Mouse (Mus musculus) MEL (cell line): ENCODE data around the gene Inpp5a. TPM values are rescaled to one million over a fixed set of nuclear protein-coding genes. Genes with fewer than 3 reads are reported as not detected.

Experiments used
- DNase-seq: peaks from one replicate; pipeline ENCODE4 v3.0.0; 2011; ENCODE audit warnings: low read depth, low spot score
- H3K27ac ChIP-seq: 2 replicates; pipeline ENCODE4 v1.5.1; 2012; ENCODE audit warnings: low read depth, mild to moderate bottlenecking, control low read depth, low read length, moderate library complexity; ENCODE audit not compliant: control insufficient read depth
- H3K27me3 ChIP-seq, 2 experiments: fragments of 150-350 bp in 1 of 2; sonication (generic) in 1 of 2; 2 replicates each; pipeline ENCODE4 v1.6.1; 2012; ENCODE audit warnings: low read length in 2 of 2, mild to moderate bottlenecking in 2 of 2, improper control_type of control experiment in 1 of 2, moderate library complexity in 1 of 2; ENCODE audit not compliant: insufficient read depth in 2 of 2, control insufficient read depth in 1 of 2
- H3K36me3 ChIP-seq, 2 experiments: 2 replicates each; pipeline ENCODE4 v1.6.1; 2012 to 2014; ENCODE audit warnings: low read length in 2 of 2, improper control_type of control experiment in 1 of 2, inconsistent platforms in 1 of 2, mild to moderate bottlenecking in 1 of 2; ENCODE audit not compliant: insufficient read depth in 2 of 2, control insufficient read depth in 1 of 2
- H3K4me1 ChIP-seq, 2 experiments: fragments of 150-350 bp in 1 of 2; sonication (generic) in 1 of 2; 2 replicates each; pipeline ENCODE4 v1.6.1; 2012; ENCODE audit warnings: low read length in 2 of 2, improper control_type of control experiment in 1 of 2, mild to moderate bottlenecking in 1 of 2; ENCODE audit not compliant: insufficient read depth in 2 of 2, control insufficient read depth in 1 of 2
- H3K4me3 ChIP-seq, 2 experiments: fragments of 150-350 bp in 1 of 2; sonication (generic) in 1 of 2; 2 replicates each; pipeline ENCODE4 v1.5.1; 2012; ENCODE audit warnings: low read depth in 2 of 2, low read length in 2 of 2, mild to moderate bottlenecking in 2 of 2, moderate library complexity in 2 of 2, control low read depth in 1 of 2, improper control_type of control experiment in 1 of 2; ENCODE audit not compliant: control insufficient read depth in 1 of 2, insufficient read depth in 1 of 2
- H3K79me2 ChIP-seq: 2 replicates; pipeline ENCODE4 v1.6.1; 2012; ENCODE audit warnings: mild to moderate bottlenecking, low read length, moderate library complexity; ENCODE audit not compliant: control insufficient read depth, poor library complexity, insufficient read depth
- H3K9ac ChIP-seq: 2 replicates; pipeline ENCODE4 v1.6.1; 2012; ENCODE audit warnings: low read depth, mild to moderate bottlenecking, control low read depth, low read length, moderate library complexity; ENCODE audit not compliant: control insufficient read depth, poor library complexity, severe bottlenecking
- H3K9me3 ChIP-seq: fragments of 150-350 bp; sonication (generic); replicated peaks from 2 replicates; pipeline ENCODE4 v1.6.1; 2012; ENCODE audit warnings: mild to moderate bottlenecking, low read length, improper control_type of control experiment, moderate library complexity; ENCODE audit not compliant: insufficient read depth
- BHLHE40 ChIP-seq: IDR thresholded peaks from 2 replicates; pipeline ENCODE4 v1.6.1; 2012; ENCODE audit warnings: low read depth, mild to moderate bottlenecking, inconsistent platforms, low read length, improper control_type of control experiment, borderline replicate concordance
- CHD1 ChIP-seq: IDR thresholded peaks from 2 replicates; pipeline ENCODE4 v1.6.1; 2012; ENCODE audit warnings: low read depth, mild to moderate bottlenecking, inconsistent platforms, low read length, improper control_type of control experiment
- CHD2 ChIP-seq: IDR thresholded peaks from 2 replicates; pipeline ENCODE4 v1.6.1; 2011; ENCODE audit warnings: low read length, improper control_type of control experiment
- CTCF ChIP-seq, 3 experiments: IDR thresholded peaks in 2 of 3; conservative IDR thresholded peaks in 1 of 3; 2 replicates each; pipeline ENCODE4 v1.5.1; 2011 to 2012; ENCODE audit warnings: low read length in 3 of 3, low read depth in 2 of 3, mild to moderate bottlenecking in 2 of 3, improper control_type of control experiment in 1 of 3, inconsistent platforms in 1 of 3, mixed read lengths in 1 of 3, moderate library complexity in 1 of 3; ENCODE audit not compliant: control insufficient read depth in 1 of 3, insufficient read depth in 1 of 3, poor library complexity in 1 of 3, severe bottlenecking in 1 of 3
- E2F4 ChIP-seq: IDR thresholded peaks from 2 replicates; pipeline ENCODE4 v1.6.1; 2011; ENCODE audit warnings: low read depth, low read length, improper control_type of control experiment, borderline replicate concordance
- GABPA ChIP-seq: IDR thresholded peaks from 2 replicates; pipeline ENCODE4 v1.6.1; 2012; ENCODE audit warnings: low read depth, mild to moderate bottlenecking, inconsistent platforms, low read length, improper control_type of control experiment, moderate library complexity
- GATA1 ChIP-seq: IDR thresholded peaks from 2 replicates; pipeline ENCODE4 v1.6.1; 2011; ENCODE audit warnings: low read depth, low read length, improper control_type of control experiment
- HCFC1 ChIP-seq: IDR thresholded peaks from 2 replicates; pipeline ENCODE4 v1.6.1; 2012; ENCODE audit warnings: low read depth, mild to moderate bottlenecking, inconsistent platforms, low read length, improper control_type of control experiment, moderate library complexity
- JUND ChIP-seq: IDR thresholded peaks from 2 replicates; pipeline ENCODE4 v1.6.1; 2011; ENCODE audit warnings: low read depth, mild to moderate bottlenecking, improper control_type of control experiment, low read length
- KAT2A ChIP-seq: conservative IDR thresholded peaks from 2 replicates; pipeline ENCODE4 v1.6.1; 2012; ENCODE audit warnings: low read depth, low read length, improper control_type of control experiment, inconsistent platforms
- MAZ ChIP-seq: IDR thresholded peaks from 2 replicates; pipeline ENCODE4 v1.6.1; 2012; ENCODE audit warnings: low read depth, mild to moderate bottlenecking, inconsistent platforms, low read length, improper control_type of control experiment
- MXI1 ChIP-seq: IDR thresholded peaks from 2 replicates; pipeline ENCODE4 v1.6.1; 2011; ENCODE audit warnings: mild to moderate bottlenecking, low read depth, low read length, improper control_type of control experiment
- MYC ChIP-seq: IDR thresholded peaks from 2 replicates; pipeline ENCODE4 v1.6.1; 2011; ENCODE audit warnings: low read depth, mild to moderate bottlenecking, low read length, improper control_type of control experiment, moderate library complexity
- NELFE ChIP-seq: IDR thresholded peaks from 2 replicates; pipeline ENCODE4 v1.6.1; 2011; ENCODE audit warnings: low read depth, low read length, improper control_type of control experiment
- POLR2A ChIP-seq, 2 experiments: IDR thresholded peaks; 2 replicates each; pipeline ENCODE4 v1.6.1; 2011 to 2012; ENCODE audit warnings: low read length in 2 of 2, mild to moderate bottlenecking in 2 of 2, control low read depth in 1 of 2, improper control_type of control experiment in 1 of 2, low read depth in 1 of 2, moderate library complexity in 1 of 2; ENCODE audit not compliant: control insufficient read depth in 1 of 2, insufficient read depth in 1 of 2, poor library complexity in 1 of 2
- POLR2AphosphoS2 ChIP-seq: IDR thresholded peaks from 2 replicates; pipeline ENCODE4 v1.6.1; 2011; ENCODE audit warnings: low read length, improper control_type of control experiment
- SIN3A ChIP-seq: IDR thresholded peaks from 2 replicates; pipeline ENCODE4 v1.6.1; 2012; ENCODE audit warnings: low read length, improper control_type of control experiment, inconsistent platforms
- TAL1 ChIP-seq: IDR thresholded peaks from 2 replicates; pipeline ENCODE4 v1.6.1; 2012; ENCODE audit warnings: mild to moderate bottlenecking, inconsistent platforms, low read length, moderate library complexity, mixed read lengths
- TBP ChIP-seq: IDR thresholded peaks from 2 replicates; pipeline ENCODE4 v1.8.0; 2011; ENCODE audit warnings: low read depth, low read length, improper control_type of control experiment
- TCF12 ChIP-seq: IDR thresholded peaks from 2 replicates; pipeline ENCODE4 v1.6.1; 2014; ENCODE audit warnings: low read depth, mild to moderate bottlenecking, inconsistent platforms, low read length, improper control_type of control experiment, moderate library complexity
- UBTF ChIP-seq: IDR thresholded peaks from 2 replicates; pipeline ENCODE4 v1.6.1; 2012; ENCODE audit warnings: low read depth, mild to moderate bottlenecking, inconsistent platforms, low read length, improper control_type of control experiment, moderate library complexity, borderline replicate concordance; ENCODE audit not compliant: insufficient read depth
- USF2 ChIP-seq, 2 experiments: IDR thresholded peaks; 2 replicates each; pipeline ENCODE4 v1.6.1; 2011 to 2012; ENCODE audit warnings: improper control_type of control experiment in 2 of 2, low read length in 2 of 2, borderline replicate concordance in 1 of 2, inconsistent platforms in 1 of 2, low read depth in 1 of 2, mild to moderate bottlenecking in 1 of 2; ENCODE audit not compliant: insufficient read depth in 1 of 2
- ZC3H11A ChIP-seq: IDR thresholded peaks from 2 replicates; pipeline ENCODE4 v1.6.1; 2012; ENCODE audit warnings: low read depth, mild to moderate bottlenecking, inconsistent platforms, low read length, improper control_type of control experiment
- ZMIZ1 ChIP-seq: IDR thresholded peaks from 2 replicates; pipeline ENCODE4 v1.6.1; 2012; ENCODE audit warnings: low read depth, mild to moderate bottlenecking, inconsistent platforms, low read length, improper control_type of control experiment, moderate library complexity
- polyA plus RNA-seq, 2 experiments: library from polyadenylated mRNA; stranded (reverse) in 1 of 2; unstranded in 1 of 2; fragments of >175 nt in 1 of 2; fragments of >200 nt in 1 of 2; gene quantifications; 2 replicates each; pipeline versions ENCODE4 v1.2.1 to v1.2.4; 2012; ENCODE audit warnings: low replicate concordance in 2 of 2, low read depth in 1 of 2; ENCODE audit not compliant: insufficient read length in 2 of 2, insufficient read depth in 1 of 2, missing spikeins in 1 of 2
- total RNA-seq: library from RNA; depleted of rRNA; stranded (reverse); fragments of 300-350 nt; gene quantifications from 2 replicates; pipeline ENCODE4 v1.2.3, GENCODE M21; 2012

Inpp5a gene
- total and polyA plus RNA-seq, 3 experiments = 5.7 to 14.4 TPM; not detected in 1

- no peak for DNase-seq
- Histone ChIP-seq H3K9ac (no peak overlapping the region), H3K27ac (no peak overlapping the region), H3K4me3 (no peak overlapping the region), H3K79me2 (no peaks in the 10 kb centered on the region), H3K4me1 (no peaks in the 10 kb centered on the region), H3K27me3 (no peaks in the 10 kb centered on the region), H3K36me3 (no peaks in the 10 kb centered on the region), H3K9me3 (no peaks in the 10 kb centered on the region)
- TF ChIP-seq ZMIZ1 (no peak), GABPA (no peak), USF2 (IDR thresholded peaks at IDR 0.05; ENCODE audit: borderline replicate concordance in 1 of 2, insufficient read depth in 1 of 2, low read depth in 1 of 2, low read length in 2 of 2) (no peak), UBTF (no peak), TBP (no peak), MYC (no peak), POLR2AphosphoS2 (no peak), NELFE (no peak), TAL1 (no peak)
Measured at GRCm38 (mm10) chr7:139540601-139541000, 151.7 kb downstream of the Inpp5a start.

- Histone ChIP-seq H3K27ac (no peak overlapping the region), H3K27me3 (no peaks in the 10 kb centered on the region), H3K4me1 (no peaks in the 10 kb centered on the region), H3K9me3 (no peaks in the 10 kb centered on the region), H3K79me2 (no peaks in the 10 kb centered on the region), H3K4me3 (no peak overlapping the region), H3K9ac (no peak overlapping the region), H3K36me3 (no peaks in the 10 kb centered on the region)
- DNase-seq = no peak
- no peak for TF ChIP-seq CTCF (IDR thresholded peaks at IDR 0.05 in 2 of 3, conservative IDR thresholded peaks at IDR 0.05 in 1 of 3; ENCODE audit: control insufficient read depth in 1 of 3, insufficient read depth in 1 of 3, low read depth in 2 of 3, low read length in 3 of 3, poor library complexity in 1 of 3, severe bottlenecking in 1 of 3)
- TF ChIP-seq E2F4 = no peak
- TF ChIP-seq CHD2 = no peak
- no peak for TF ChIP-seq ZMIZ1
- no peak for TF ChIP-seq JUND
Measured at GRCm38 (mm10) chr7:139541422-139541821, 152.5 kb downstream of the Inpp5a start.

- H3K9me3 ChIP-seq = no peaks in the 10 kb centered on the region
- H3K36me3 ChIP-seq = no peaks in the 10 kb centered on the region
- TF ChIP-seq SIN3A (no peak), E2F4 (no peak), MAZ (no peak), GATA1 (no peak), ZC3H11A (no peak), CHD2 (no peak), POLR2A (IDR thresholded peaks at IDR 0.05; ENCODE audit: control insufficient read depth in 1 of 2, insufficient read depth in 1 of 2, low read depth in 1 of 2, low read length in 2 of 2, poor library complexity in 1 of 2) (no peak), HCFC1 (no peak), USF2 (IDR thresholded peaks at IDR 0.05; ENCODE audit: borderline replicate concordance in 1 of 2, insufficient read depth in 1 of 2, low read depth in 1 of 2, low read length in 2 of 2) (no peak), TCF12 (no peak), CHD1 (no peak), UBTF (no peak), KAT2A (no peak), MXI1 (no peak), BHLHE40 (no peak), ZMIZ1 (no peak), GABPA (no peak)
- H3K4me3 ChIP-seq = no peak overlapping the region
- H3K27ac ChIP-seq = no peak overlapping the region
- H3K79me2 ChIP-seq = no peaks in the 10 kb centered on the region
- H3K4me1 ChIP-seq = no peaks in the 10 kb centered on the region
- no peaks in the 10 kb centered on the region for H3K27me3 ChIP-seq
- DNase-seq = no peak
- no peak overlapping the region for H3K9ac ChIP-seq
Measured at GRCm38 (mm10) chr7:139544706-139545625, 156.1 kb downstream of the Inpp5a start.
